Mouse (Mus musculus) stomach, adult 2 months (tissue): ENCODE data around the gene Cbx6. TPM values are rescaled to one million over a fixed set of nuclear protein-coding genes. Genes with fewer than 3 reads are reported as not detected.

Source experiments
- polyA plus RNA-seq: library from polyadenylated mRNA; depleted of rRNA; stranded (reverse); fragments of >200 nt; gene quantifications from 2 replicates; pipeline ENCODE4 v1.2.3, GENCODE M21; 2012; rRNA removed

The Cbx6 gene
- 27.2 and 29.3 TPM in 2 replicates for polyA plus RNA-seq

GRCm38 (mm10) chr15:79834130-79834880 is at the start of gene Cbx6, which contains the start of gene Npcd:
Gene Cbx6, minus strand, starts transcription at chr15:79834688.
Gene Npcd, minus strand, starts transcription at chr15:79834237.

GRCm38 (mm10) chr15:79804352-79805071 is 30.0 kb downstream of the Cbx6 start, which contains the start of gene Nptxr:
Gene Nptxr, minus strand, starts transcription at chr15:79804766.

GRCm38 (mm10) chr15:79777749-79778148 is 56.7 kb downstream of the Cbx6 start, which contains the start of gene Dnal4:
Gene Dnal4, minus strand, starts transcription at chr15:79777849.

Other genes starting within 250 kb of the Cbx6 start
- not detected in 2 replicates for gene Dmc1, start 229.6 kb downstream of the Cbx6 start, polyA plus RNA-seq
- gene Fam227a, start 175.7 kb downstream of the Cbx6 start, polyA plus RNA-seq: 0.52 TPM in 1 of 2 replicates, not detected in the other
- gene Cby1, start 175.5 kb downstream of the Cbx6 start, polyA plus RNA-seq: 6.2 and 6.5 TPM in 2 replicates
- 9.1 and 14.6 TPM in 2 replicates for gene Tomm22, start 163.8 kb downstream of the Cbx6 start, polyA plus RNA-seq
- gene Josd1, start 146.8 kb downstream of the Cbx6 start, polyA plus RNA-seq: 11.1 and 15.2 TPM in 2 replicates
- 15.7 and 19.2 TPM in 2 replicates for gene Gtpbp1, start 143.8 kb downstream of the Cbx6 start, polyA plus RNA-seq
- 29.7 and 33.0 TPM in 2 replicates for gene Sun2, start 92.2 kb downstream of the Cbx6 start, polyA plus RNA-seq
- 20.3 and 22.8 TPM in 2 replicates for gene Dnal4, start 56.8 kb downstream of the Cbx6 start, polyA plus RNA-seq
- 2.7 and 2.9 TPM in 2 replicates for gene Nptxr, start 29.9 kb downstream of the Cbx6 start, polyA plus RNA-seq
- gene Npcd, start 451 bp downstream of the Cbx6 start, polyA plus RNA-seq: 0.76 TPM in 1 of 2 replicates, not detected in the other
- gene Apobec3, start 57.0 kb upstream of the Cbx6 start, polyA plus RNA-seq: 5.1 and 8.7 TPM in 2 replicates
- 13.7 and 24.7 TPM in 2 replicates for gene Cbx7, start 136.4 kb upstream of the Cbx6 start, polyA plus RNA-seq
- gene Pdgfb, start 180.3 kb upstream of the Cbx6 start, polyA plus RNA-seq: 15.7 and 20.9 TPM in 2 replicates